Comparison of ENCODE assay signal across 8 mouse cellular contexts in genomic region chr4:137795611-137796557, GRCm38 (mm10). TPM values are rescaled to one million over a fixed set of nuclear protein-coding genes. Genes with fewer than 3 reads are reported as not detected.
A peak's percentile ranks its signal among the peaks of the same experiment; 100 is the strongest.
DNase-seq lines count a peak whose midpoint lies in the region; ATAC-seq lines count a peak whose summit lies in the region.

Gene Alpl, minus strand, starts transcription at chr4:137796384.

- intact Hi-C loops in heart, postnatal 36 days (cut with DNase I) = loop anchor here (1.0 to 2.0 kb wide), 2 partner anchors 41 to 66 kb away; no protein-coding TSS in a partner anchor

- peak within 1 kb of the TSS; percentile 32 for H3K9ac ChIP-seq in forebrain, embryonic 15.5 days (replicated peaks)

- peak; percentile 73 for ATAC-seq in forebrain, embryonic 15.5 days (replicated peaks)
- ATAC-seq in erythroid progenitor cell, adult 5-6 weeks (replicated peaks; ENCODE audit: low FRiP score, poor library complexity, severe bottlenecking) = no peak

- H3K4me2 ChIP-seq in forebrain, embryonic 15.5 days (replicated peaks) = peak within 1 kb of the TSS; percentile 80

- WGBS in forebrain, embryonic 15.5 days = under 1% methylated on average over 73 of the region's 78 CpGs

- DNase-seq in MN1 (ENCODE audit: low spot score) = peak; percentile 83
- DNase-seq in c-Kit-positive CD71-positive TER-119-negative erythroid progenitor cells, embryonic 14.5 days (ENCODE audit: low read depth) = peak; percentile 11
- DNase-seq in heart, postnatal 36 days = peak; percentile 75 to 81
- peak; percentile 54 to 75 for DNase-seq in layer of hippocampus, postnatal 25 days (ENCODE audit: extremely low spot score in 1 of 2, low spot score in 1 of 2)
- DNase-seq in lung, postnatal 25 days (ENCODE audit: low spot score) = peak; percentile 47
- peak; percentile 50 for DNase-seq in right cerebral cortex, postnatal 25 days

- H3K4me3 ChIP-seq in forebrain, embryonic 15.5 days = peak within 1 kb of the TSS; percentile 42

- no peaks in the 10 kb centered on the region for H3K9me3 ChIP-seq in forebrain, embryonic 15.5 days

- H3K36me3 ChIP-seq in forebrain, embryonic 15.5 days = no peaks in the 10 kb centered on the region

- H3K27ac ChIP-seq in forebrain, embryonic 15.5 days (replicated peaks) = no peak within 1 kb of the TSS

- peaks cover 18% of the 10 kb centered on the region for H3K4me1 ChIP-seq in forebrain, embryonic 15.5 days

- peaks cover 6% of the 10 kb centered on the region; the same call in 1 of the 2 replicates for H3K27me3 ChIP-seq in forebrain, embryonic 15.5 days

RNA-seq across cellular contexts. Expression of gene Alpl, which starts in this region (rescaled TPM):
- 6.5 and 8.1 TPM in 2 replicates for polyA plus RNA-seq in forebrain, embryonic 15.5 days (2015; fragmentation: Nextera tagmentation; extraction: Ambion mirVana)
- 10 to 100 TPM; 29.5 to 45.6 TPM for total RNA-seq in heart, postnatal 36 days (2021)
- 1 to 10 TPM; 4.9 to 6.4 TPM for total RNA-seq in layer of hippocampus, postnatal 25 days (2021)
- total RNA-seq in erythroid progenitor cell, adult 5-6 weeks (2015; ENCODE audit: low replicate concordance) = not detected in 2 replicates
- not detected in 2 replicates for total RNA-seq in erythroid progenitor cell, adult 5-6 weeks (2017; ENCODE audit: low replicate concordance)

Comparison
In these comparisons a context has a peak if more than half of its experiments do, and no peak if none do; other contexts are left out.
1. RNA of gene Alpl (total RNA-seq): 29.5 to 45.6 TPM in heart, postnatal 36 days and 4.9 to 6.4 TPM in layer of hippocampus, postnatal 25 days; not detected in erythroid progenitor cell, adult 5-6 weeks; every median in the first group is over 4 times any median in the second.
2. RNA of gene Alpl (total RNA-seq): 29.5 to 45.6 TPM in heart, postnatal 36 days; 4.9 to 6.4 TPM in layer of hippocampus, postnatal 25 days; every median in the first group is over 4 times any median in the second.
3. DNase-seq: peak in every context shown above with its lines; median percentile 83 in MN1; 78 in heart, postnatal 36 days; 64 in layer of hippocampus, postnatal 25 days; 50 in right cerebral cortex, postnatal 25 days; 47 in lung, postnatal 25 days; 11 in c-Kit-positive CD71-positive TER-119-negative erythroid progenitor cells, embryonic 14.5 days.